Mouse (Mus musculus): ENCODE results near the gene Ggt1.

Gene Ggt1

GRCm38 (mm10) chr10:75634610-75635009, 73.2 kb downstream of the Ggt1 start:
- DNase-seq: peak; percentile 4

DNA sequence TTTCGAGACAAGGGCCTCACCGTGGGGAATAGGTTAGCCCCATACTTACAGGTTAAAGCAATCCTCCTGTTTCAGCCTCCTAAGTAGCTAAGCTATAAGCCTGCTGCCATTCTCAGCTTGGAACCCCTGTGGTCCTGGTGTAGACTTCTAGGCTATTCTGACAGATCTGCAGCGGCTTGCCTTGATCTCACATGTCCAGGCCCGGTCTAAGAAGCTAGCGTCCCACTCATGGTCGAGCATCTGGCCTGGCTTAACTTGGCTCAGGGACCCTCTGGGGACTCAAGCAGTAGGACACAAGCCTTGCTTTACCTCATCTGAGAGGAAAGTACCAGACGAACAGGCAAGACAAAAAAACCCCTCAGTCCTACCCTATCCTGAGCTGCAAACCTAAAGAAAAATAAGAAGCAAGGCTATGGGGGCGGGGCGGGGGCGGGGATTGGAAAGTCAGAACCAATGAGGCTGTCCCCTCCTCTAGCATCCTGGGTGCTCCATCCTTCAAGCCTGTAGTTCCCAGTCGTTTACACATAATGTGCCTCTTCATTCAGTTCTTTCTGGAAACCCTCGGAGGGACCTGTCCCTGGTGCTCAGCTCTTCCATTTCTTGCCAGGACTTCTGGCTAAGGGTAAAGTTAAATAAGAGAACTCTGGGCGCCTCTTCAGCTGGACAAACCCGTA, 73.8 kb downstream of the Ggt1 start:
- peak; percentile 6 for DNase-seq

- DNase-seq: peak; percentile 85
Measured at GRCm38 (mm10) chr10:75635693-75636055, 74.3 kb downstream of the Ggt1 start.
